Mouse (Mus musculus) bone marrow, adult 2 months (tissue): ENCODE results near the gene Tmod2.

ENCODE experiments used
- CTCF ChIP-seq: fragments of 200-500 bp; IDR thresholded peaks from 2 replicates; pipeline ENCODE4 v1.5.1; 2011; ENCODE audit warnings: low read length, control low read depth; ENCODE audit not compliant: control insufficient read depth, insufficient read depth
- POLR2A ChIP-seq: fragments of 200-500 bp; IDR thresholded peaks from 2 replicates; pipeline ENCODE4 v1.6.1; 2011; ENCODE audit warnings: low read depth, mild to moderate bottlenecking, control low read depth, low read length, borderline replicate concordance; ENCODE audit not compliant: control insufficient read depth

GRCm38 (mm10) chr9:75625556-75626307 lies 14.6 kb upstream of the Tmod2 start, which contains the start of gene Lysmd2:
- TF ChIP-seq CTCF (no peak), POLR2A (no peak)
